Mouse (Mus musculus) 3T3-L1 (cell line): ENCODE measurements around the gene Ccnyl1.

Experiments
- DNase-seq: peaks from one replicate; pipeline ENCODE4 v3.0.0-alpha.2; 2015; ENCODE audit warnings: low read depth, low spot score

Ccnyl1 gene

GRCm38 (mm10) chr1:64738180-64738555 is 47.9 kb downstream of the Ccnyl1 start:
- no peak for DNase-seq

DNA sequence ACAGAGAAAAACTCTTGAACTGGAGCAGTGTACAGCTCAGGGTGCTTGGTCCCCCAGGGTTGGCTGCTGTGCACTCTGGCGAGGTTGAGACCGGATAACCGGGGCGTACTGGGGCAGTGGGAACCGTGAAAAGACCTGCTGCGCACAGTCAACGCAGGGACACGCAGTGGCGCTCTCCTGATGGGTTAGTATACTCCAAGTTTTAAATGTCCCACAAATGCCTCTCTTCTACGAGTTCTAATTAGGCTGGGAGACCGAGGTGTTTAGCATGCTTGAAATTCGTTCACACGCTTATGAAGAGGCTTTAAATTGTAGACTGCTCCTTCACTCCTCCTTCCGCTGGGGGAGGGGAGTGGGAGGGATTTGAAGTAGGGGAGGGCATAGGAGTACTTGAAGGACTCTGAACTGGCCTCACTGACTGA is 48.4 kb downstream of the Ccnyl1 start:
- peak; percentile 3 for DNase-seq

GRCm38 (mm10) chr1:64742741-64743408 is 52.6 kb downstream of the Ccnyl1 start:
- no peak for DNase-seq

DNA sequence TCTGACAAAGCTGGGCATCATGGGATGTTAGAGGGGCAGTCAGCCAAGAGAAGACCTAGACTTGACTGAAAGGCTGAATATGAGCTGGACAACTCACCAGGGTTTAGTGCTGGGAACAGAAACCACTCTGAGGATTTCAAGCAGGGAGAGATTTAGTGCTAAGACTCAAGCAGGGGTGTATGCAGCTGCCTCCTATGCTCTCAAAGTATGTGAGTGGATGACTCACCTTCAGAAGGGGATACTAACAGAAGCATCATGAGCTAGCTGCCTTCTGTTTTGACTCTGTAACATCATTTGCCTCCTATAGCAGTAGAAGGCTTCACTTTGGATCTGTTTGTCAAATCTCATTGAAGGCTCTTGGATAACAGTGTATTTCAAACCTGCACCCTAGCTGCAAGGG is 54.4 kb downstream of the Ccnyl1 start:
- DNase-seq: peak; percentile 35

DNA sequence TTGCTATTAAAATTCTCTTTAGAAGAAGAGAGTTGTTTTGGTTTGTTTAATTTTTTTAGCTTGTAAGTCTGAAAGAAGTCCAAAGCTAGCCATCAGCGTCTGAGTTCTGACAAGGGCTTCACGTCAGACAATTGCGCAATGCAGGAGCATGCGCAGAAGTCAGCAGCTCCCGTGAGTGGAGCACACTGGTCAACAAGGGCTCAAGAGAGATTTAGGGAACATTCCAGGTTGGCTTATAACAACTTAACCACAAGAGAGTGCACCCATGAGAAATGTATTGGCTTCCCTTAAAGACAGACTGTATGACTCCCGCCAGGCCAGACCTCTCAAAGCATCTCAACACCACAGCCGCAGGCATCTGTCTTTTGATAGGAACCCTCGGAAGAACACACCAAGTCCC is 62.9 kb downstream of the Ccnyl1 start:
- DNase-seq: peak; percentile 24

GRCm38 (mm10) chr1:64753668-64754067 is 63.4 kb downstream of the Ccnyl1 start:
- DNase-seq: no peak

GRCm38 (mm10) chr1:64754658-64755057 is 64.4 kb downstream of the Ccnyl1 start:
- no peak for DNase-seq

DNA sequence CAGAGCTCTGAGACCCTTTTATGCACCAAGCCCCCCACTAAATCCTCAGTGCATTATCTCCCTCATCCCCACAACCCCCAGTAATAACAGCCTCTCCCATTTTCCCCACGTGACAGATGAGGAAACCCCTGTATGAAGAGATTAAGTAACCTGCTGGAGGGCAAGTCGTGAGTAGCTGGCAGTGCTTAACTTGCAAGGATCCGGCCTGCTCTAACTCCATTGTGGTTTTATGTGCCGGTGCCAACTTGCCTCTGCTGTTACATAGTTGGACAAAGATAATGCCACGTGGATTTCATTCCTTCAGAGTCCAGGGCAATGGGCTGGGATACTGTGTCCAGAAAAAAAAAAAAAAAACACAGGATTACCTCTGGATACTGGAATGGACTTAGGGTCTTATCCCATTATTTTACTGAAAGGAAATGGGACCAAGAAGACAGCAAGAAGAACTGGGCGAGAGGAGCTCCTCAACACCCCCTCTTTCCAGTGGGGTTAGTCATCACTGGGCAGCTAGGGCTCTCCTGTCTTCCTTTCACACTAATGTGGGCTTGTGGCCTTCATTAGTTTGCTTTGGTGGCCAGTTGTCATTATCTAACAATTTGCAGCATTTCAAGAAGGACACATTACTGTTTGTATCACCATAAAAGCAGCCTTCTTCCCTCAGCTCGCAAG is 65.8 kb downstream of the Ccnyl1 start:
- peak; percentile 49 for DNase-seq

GRCm38 (mm10) chr1:64756640-64757030 is 66.4 kb downstream of the Ccnyl1 start:
- no peak for DNase-seq

DNA sequence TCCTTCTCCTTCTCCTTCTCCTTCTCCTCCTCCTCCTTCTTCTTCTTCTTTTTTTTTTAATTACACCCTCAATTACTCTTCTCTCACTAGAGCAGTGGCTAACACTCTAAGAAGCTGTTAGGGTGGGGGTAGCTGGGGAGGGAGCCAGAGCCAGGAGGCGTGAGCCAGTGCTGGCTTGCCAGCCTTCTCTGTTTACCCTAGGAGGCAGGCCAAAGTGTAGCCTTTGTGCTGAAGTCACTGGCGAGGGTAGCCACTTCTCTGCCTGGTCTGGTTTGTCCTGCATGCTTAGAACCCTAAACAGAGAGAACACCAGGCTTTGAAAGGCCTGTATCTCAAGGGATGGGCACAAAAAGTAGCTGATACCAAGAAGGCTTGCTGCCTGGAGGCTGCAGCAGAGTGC is 67.0 kb downstream of the Ccnyl1 start:
- DNase-seq: no peak

DNA sequence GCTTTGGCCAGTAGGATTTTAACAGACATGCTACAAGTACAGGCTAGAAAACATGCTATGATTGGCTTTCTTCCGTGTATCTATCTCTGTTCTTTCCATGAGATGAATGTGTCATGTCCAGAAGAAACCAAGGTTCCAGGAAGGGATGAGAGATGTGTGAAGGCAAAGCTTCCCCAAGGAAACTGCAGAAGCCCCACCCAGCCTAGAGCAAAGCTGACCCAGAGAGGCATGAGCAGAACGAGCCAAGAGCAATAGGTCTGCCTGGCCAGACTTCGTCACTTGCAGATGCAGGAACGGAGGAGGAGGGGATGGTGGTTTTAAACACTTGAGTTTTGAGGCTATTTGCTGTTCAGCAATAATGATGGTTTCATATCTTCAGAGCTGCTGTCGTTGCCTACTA is 67.5 kb downstream of the Ccnyl1 start:
- no peak for DNase-seq

DNA sequence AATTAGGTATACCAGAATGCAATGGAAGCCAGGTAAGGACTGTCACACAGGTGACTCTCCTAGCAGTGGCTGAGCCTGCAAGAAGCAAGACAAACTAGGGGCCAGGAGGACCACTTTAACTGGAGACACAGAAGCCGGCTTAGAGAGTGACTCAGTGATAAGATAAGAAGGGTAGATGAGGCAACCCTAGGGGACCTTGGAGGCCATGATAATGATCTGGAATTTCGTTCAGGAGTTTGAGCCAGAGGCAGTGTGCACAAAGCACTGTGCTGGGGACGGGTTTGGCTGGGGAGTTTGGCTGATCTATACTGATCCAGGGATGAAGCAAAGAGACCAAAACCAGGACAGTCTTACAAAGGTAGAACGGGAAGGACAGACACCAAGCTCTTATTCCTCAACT is 71.4 kb downstream of the Ccnyl1 start:
- no peak for DNase-seq

GRCm38 (mm10) chr1:64770169-64770568 is 79.9 kb downstream of the Ccnyl1 start:
- no peak for DNase-seq

- DNase-seq: no peak
These were observed 83.0 kb downstream of the Ccnyl1 start for GRCm38 (mm10) chr1:64773305-64773704.
